Mouse (Mus musculus): ENCODE results near the gene Boc. TPM values are rescaled to one million over a fixed set of nuclear protein-coding genes. Genes with fewer than 3 reads are reported as not detected.

Gene Boc
- total RNA-seq (2021): 10 to 100 TPM; 19.9 TPM

- DNase-seq (ENCODE audit: low spot score in 2 of 2): peak; percentile 52 to 80
- intact Hi-C loops (cut with DNase I): loop anchor here (2.0 to 5.0 kb wide), 3 partner anchors 32 to 66 kb away; no protein-coding TSS in a partner anchor
Observed at GRCm38 (mm10) chr16:44558471-44559329, at the start of gene Boc. Gene Boc (minus strand): TSS chr16:44558897.

- DNase-seq (ENCODE audit: low spot score in 2 of 2): peak in 1 of 2 experiments; percentile 56
- intact Hi-C loops (cut with DNase I): no loop called here
Observed at GRCm38 (mm10) chr16:44606643-44607042, 47.9 kb upstream of the Boc start.

- intact Hi-C loops (cut with DNase I): no loop called here
- no peak for DNase-seq (ENCODE audit: low spot score in 2 of 2)
Observed at GRCm38 (mm10) chr16:44604021-44604616, 45.4 kb upstream of the Boc start.

- no peak for DNase-seq (ENCODE audit: low spot score in 2 of 2)
- intact Hi-C loops (cut with DNase I): no loop called here
Observed at GRCm38 (mm10) chr16:44601999-44602794, 43.5 kb upstream of the Boc start.

GRCm38 (mm10) chr16:44601182-44601581 is 42.5 kb upstream of the Boc start:
- intact Hi-C loops (cut with DNase I): no loop called here

GRCm38 (mm10) chr16:44597106-44597806 is 38.6 kb upstream of the Boc start:
- intact Hi-C loops (cut with DNase I): no loop called here
- no peak for DNase-seq (ENCODE audit: low spot score in 2 of 2)

More at GRCm38 (mm10) chr16:44601182-44601581, 42.5 kb upstream of the Boc start:
- DNase-seq (ENCODE audit: low spot score in 2 of 2): no peak

GRCm38 (mm10) chr16:44589506-44589905 is 30.8 kb upstream of the Boc start:
- DNase-seq (ENCODE audit: low spot score in 2 of 2): no peak
- intact Hi-C loops (cut with DNase I): no loop called here

GRCm38 (mm10) chr16:44579421-44580024 is 20.8 kb upstream of the Boc start:
- no peak for DNase-seq (ENCODE audit: low spot score in 2 of 2)
- intact Hi-C loops (cut with DNase I): no loop called here

- no peak for DNase-seq (ENCODE audit: low spot score in 2 of 2)
- intact Hi-C loops (cut with DNase I): no loop called here
Observed at GRCm38 (mm10) chr16:44578551-44578950, 19.9 kb upstream of the Boc start.

GRCm38 (mm10) chr16:44568056-44568455 is 9.4 kb upstream of the Boc start:
- intact Hi-C loops (cut with DNase I): no loop called here
- no peak for DNase-seq (ENCODE audit: low spot score in 2 of 2)

- no peak for DNase-seq (ENCODE audit: low spot score in 2 of 2)
- intact Hi-C loops (cut with DNase I): no loop called here
Observed at GRCm38 (mm10) chr16:44565328-44566210, 6.9 kb upstream of the Boc start.

- no peak for DNase-seq (ENCODE audit: low spot score in 2 of 2)
- intact Hi-C loops (cut with DNase I): no loop called here
Observed at GRCm38 (mm10) chr16:44564359-44564758, 5.7 kb upstream of the Boc start.

GRCm38 (mm10) chr16:44562061-44562460 is 3.4 kb upstream of the Boc start:
- no peak for DNase-seq (ENCODE audit: low spot score in 2 of 2)
- intact Hi-C loops (cut with DNase I): no loop called here

GRCm38 (mm10) chr16:44560214-44560613 is 1.5 kb upstream of the Boc start:
- intact Hi-C loops (cut with DNase I): no loop called here
- DNase-seq (ENCODE audit: low spot score in 2 of 2): no peak

GRCm38 (mm10) chr16:44559330-44559695 is 616 bp upstream of the Boc start:
- no peak for DNase-seq (ENCODE audit: low spot score in 2 of 2)
- intact Hi-C loops (cut with DNase I): loop anchor here (2.0 to 5.0 kb wide), 3 partner anchors 33 to 67 kb away; no protein-coding TSS in a partner anchor

GRCm38 (mm10) chr16:44557661-44558470 is 831 bp downstream of the Boc start:
- DNase-seq (ENCODE audit: low spot score in 2 of 2): peak; percentile 64 to 68
- intact Hi-C loops (cut with DNase I): loop anchor here (2.0 to 5.0 kb wide), 3 partner anchors 31 to 66 kb away; no protein-coding TSS in a partner anchor

GRCm38 (mm10) chr16:44557084-44557483 is 1.6 kb downstream of the Boc start:
- DNase-seq (ENCODE audit: low spot score in 2 of 2): no peak
- intact Hi-C loops (cut with DNase I): loop anchor here (5.0 kb wide), 2 partner anchors 45 to 65 kb away; no protein-coding TSS in a partner anchor

All from left cerebral cortex, postnatal 25 days (tissue).